In the genomic region with DNA sequence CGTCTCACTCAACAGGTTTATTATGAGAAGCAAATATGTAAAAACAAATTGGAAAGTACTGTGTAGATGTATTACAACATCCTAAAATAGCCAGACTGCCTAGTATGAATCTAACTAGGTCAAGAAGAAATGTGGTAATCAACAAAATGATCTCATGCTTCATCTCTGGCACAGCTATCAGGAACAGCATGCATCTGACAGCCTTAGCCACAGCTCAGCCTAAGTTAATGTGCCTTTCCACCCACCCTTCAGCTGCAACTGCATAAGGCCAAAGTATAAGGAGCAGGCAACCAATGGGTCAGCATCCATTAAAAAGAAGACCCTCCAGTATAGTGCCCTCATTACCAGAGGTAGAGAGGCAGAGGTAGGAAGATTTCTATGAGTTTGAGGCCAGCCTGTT, we compare ENCODE assay signal across 12 mouse cellular contexts. TPM values are rescaled to one million over a fixed set of nuclear protein-coding genes. Genes with fewer than 3 reads are reported as not detected.
DNase-seq lines count a peak whose midpoint lies in the region; ATAC-seq lines count a peak whose summit lies in the region.
"Had no signal": no experiment of that assay in that cellular context is flagged by ENCODE, and none has a peak within 500 bp of the region (broad histone marks: within the 10 kb centered on the region; RNA-seq: fewer than 3 reads in every experiment).

No protein-coding gene starts in this region.

- no peaks in the 10 kb centered on the region for H3K9me3 ChIP-seq in embryonic facial prominence, embryonic 10.5 days
- H3K9me3 ChIP-seq: neural tube, embryonic 13.5 days had no signal

- 92% methylated on average over 1 of the region's 1 CpGs for WGBS in embryonic facial prominence, embryonic 10.5 days

- peak; percentile 54 for DNase-seq in adrenal gland, adult 2 months
- no peak for DNase-seq in adrenal gland, postnatal 14 days
- peak; percentile 34 for DNase-seq in left cerebral cortex, adult 11 months (ENCODE audit: low spot score)
- no peak for DNase-seq in left cerebral cortex, postnatal 4 days
- DNase-seq in cerebellum, adult 9-11 months: peak; percentile 71
- DNase-seq in lung, postnatal 14 days: peak; percentile 37
- no peak for DNase-seq in embryonic facial prominence, embryonic 10.5 days (ENCODE audit: low spot score)
- DNase-seq: gastrocnemius, postnatal 36 days had no signal

- H3K27ac ChIP-seq in embryonic facial prominence, embryonic 10.5 days (replicated peaks): no peak overlapping the region
- H3K27ac ChIP-seq: macrophage; neural tube, embryonic 13.5 days had no signal

- no peaks in the 10 kb centered on the region for H3K27me3 ChIP-seq in embryonic facial prominence, embryonic 10.5 days (replicated peaks; ENCODE audit: low read depth, poor library complexity, severe bottlenecking)
- H3K27me3 ChIP-seq: neural tube, embryonic 13.5 days had no signal

- H3K4me3 ChIP-seq in embryonic facial prominence, embryonic 10.5 days: no peak overlapping the region
- H3K4me3 ChIP-seq: neural tube, embryonic 13.5 days had no signal

- intact Hi-C loops in left cerebral cortex, postnatal 4 days (cut with DNase I): no loop called here

- peaks cover 3% of the 10 kb centered on the region; the same call in 1 of the 2 replicates for H3K4me1 ChIP-seq in embryonic facial prominence, embryonic 10.5 days
- H3K4me1 ChIP-seq: neural tube, embryonic 13.5 days had no signal

- ATAC-seq in activated CD4-positive, CD25-positive, alpha-beta regulatory T cell, adult 4 months: no peak
- ATAC-seq: hindbrain, embryonic 16.5 days had no signal

- no peaks in the 10 kb centered on the region for H3K36me3 ChIP-seq in embryonic facial prominence, embryonic 10.5 days (replicated peaks)
- H3K36me3 ChIP-seq: neural tube, embryonic 13.5 days had no signal

RNA-seq across cellular contexts. Expression of gene Slc16a10, which starts 34.1 kb away (rescaled TPM):
- 10 to 100 TPM; 21.1 to 24.2 TPM for total RNA-seq in adrenal gland, adult 2 months (2021)
- 6.8 and 11.5 TPM in 2 replicates for polyA plus RNA-seq in adrenal gland, adult 2 months (2012; rRNA removed)
- 24.6 and 29.7 TPM in 2 replicates for total RNA-seq in adrenal gland, postnatal 14 days (2021)
- total RNA-seq in left cerebral cortex, postnatal 4 days (2021): 1 to 10 TPM; 3.7 to 3.8 TPM
- 6.0 and 7.8 TPM in 2 replicates for polyA plus RNA-seq in embryonic facial prominence, embryonic 10.5 days (2016; fragmentation: Nextera tagmentation; extraction: Ambion mirVana)
- 1 to 10 TPM; 2.0 to 2.9 TPM for polyA plus RNA-seq in activated CD4-positive, CD25-positive, alpha-beta regulatory T cell, adult 4 months (2017; shearing (Covaris generic))

Comparison
In these comparisons a context has a peak if more than half of its experiments do, and no peak if none do; other contexts are left out.
1. DNase-seq: peak in adrenal gland, adult 2 months (single experiment), left cerebral cortex, adult 11 months (single experiment), cerebellum, adult 9-11 months (single experiment) and lung, postnatal 14 days (single experiment); none in adrenal gland, postnatal 14 days (single experiment), left cerebral cortex, postnatal 4 days (single experiment) and embryonic facial prominence, embryonic 10.5 days (single experiment).